Mouse (Mus musculus): ENCODE measurements around the gene Pycard.
"Not testable (repeated sequence)": the region's sequence is repeated elsewhere in the genome, so short reads cannot be mapped to it uniquely, and the experiment has no call there.

Pycard gene

GRCm38 (mm10) chr7:127993341-127993977 is at the start of gene Pycard:
TSS of gene Pycard (minus strand) at chr7:127993867.
- no peak for DNase-seq (ENCODE audit: inconsistent ontology term)

- DNase-seq (ENCODE audit: inconsistent ontology term), result not testable (repeated sequence)
Observed at GRCm38 (mm10) chr7:128042161-128042820, 48.6 kb upstream of the Pycard start.

GRCm38 (mm10) chr7:128033616-128034015 is 39.9 kb upstream of the Pycard start:
- DNase-seq (ENCODE audit: inconsistent ontology term), result no peak

- DNase-seq (ENCODE audit: inconsistent ontology term), result no peak
Observed at GRCm38 (mm10) chr7:128032989-128033293, 39.3 kb upstream of the Pycard start.

GRCm38 (mm10) chr7:128032290-128032988 is 38.8 kb upstream of the Pycard start:
- no peak for DNase-seq (ENCODE audit: inconsistent ontology term)

GRCm38 (mm10) chr7:128031403-128031976 is 37.8 kb upstream of the Pycard start:
- DNase-seq (ENCODE audit: inconsistent ontology term), result no peak

GRCm38 (mm10) chr7:128025381-128025780 is 31.7 kb upstream of the Pycard start:
- DNase-seq (ENCODE audit: inconsistent ontology term), result no peak

- peak; percentile 64 for DNase-seq (ENCODE audit: inconsistent ontology term)
Observed at GRCm38 (mm10) chr7:128024932-128025331, 31.3 kb upstream of the Pycard start.

- no peak for DNase-seq (ENCODE audit: inconsistent ontology term)
Observed at GRCm38 (mm10) chr7:128024364-128024763, 30.7 kb upstream of the Pycard start.

- peak; percentile 47 for DNase-seq (ENCODE audit: inconsistent ontology term)
Observed at GRCm38 (mm10) chr7:128023565-128023964, 29.9 kb upstream of the Pycard start.

- DNase-seq (ENCODE audit: inconsistent ontology term), result no peak
Observed at GRCm38 (mm10) chr7:128022974-128023373, 29.3 kb upstream of the Pycard start.

GRCm38 (mm10) chr7:128019187-128019586 is 25.5 kb upstream of the Pycard start:
- DNase-seq (ENCODE audit: inconsistent ontology term), result no peak

GRCm38 (mm10) chr7:128018275-128018674 is 24.6 kb upstream of the Pycard start:
- no peak for DNase-seq (ENCODE audit: inconsistent ontology term)

- DNase-seq (ENCODE audit: inconsistent ontology term), result no peak
Observed at GRCm38 (mm10) chr7:128016650-128017049, 23.0 kb upstream of the Pycard start.

GRCm38 (mm10) chr7:128016134-128016533 is 22.5 kb upstream of the Pycard start:
- DNase-seq (ENCODE audit: inconsistent ontology term), result not testable (repeated sequence)

- no peak for DNase-seq (ENCODE audit: inconsistent ontology term)
Observed at GRCm38 (mm10) chr7:128013116-128013515, 19.4 kb upstream of the Pycard start.

GRCm38 (mm10) chr7:128012136-128012780 is 18.6 kb upstream of the Pycard start:
- DNase-seq (ENCODE audit: inconsistent ontology term), result no peak

- DNase-seq (ENCODE audit: inconsistent ontology term), result no peak
Observed at GRCm38 (mm10) chr7:128009715-128010340, 16.2 kb upstream of the Pycard start.

GRCm38 (mm10) chr7:128006193-128006592 is 12.5 kb upstream of the Pycard start:
- DNase-seq (ENCODE audit: inconsistent ontology term), result no peak

GRCm38 (mm10) chr7:128004487-128005362 is 11.1 kb upstream of the Pycard start:
- no peak for DNase-seq (ENCODE audit: inconsistent ontology term)

GRCm38 (mm10) chr7:128004150-128004486 is 10.5 kb upstream of the Pycard start:
- no peak for DNase-seq (ENCODE audit: inconsistent ontology term)
